Mouse (Mus musculus): ENCODE results near the gene Tbc1d2b.
A peak's percentile ranks its signal among the peaks of the same experiment; 100 is the strongest.

Gene Tbc1d2b

DNA sequence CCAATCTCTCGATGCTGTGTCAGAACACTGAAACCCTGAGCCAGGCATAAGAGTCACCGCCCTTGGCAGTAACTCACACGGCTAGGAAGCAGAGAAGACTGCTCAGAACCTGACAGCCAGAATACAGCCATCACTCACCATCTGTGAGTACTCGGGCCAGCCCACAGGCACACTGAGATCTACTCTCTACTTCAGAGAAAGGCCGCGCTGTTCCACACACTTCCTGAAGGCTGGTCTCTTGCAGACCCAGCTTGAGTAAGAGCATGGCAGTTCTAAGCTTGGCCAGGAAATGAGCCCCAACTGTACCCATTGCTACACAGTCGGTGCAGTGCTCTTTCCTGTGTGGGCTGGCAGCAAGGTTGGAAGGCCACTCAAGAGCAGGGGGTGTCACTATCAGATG lies 27.7 kb downstream of the Tbc1d2b start:
- no peak for DNase-seq (ENCODE audit: low spot score in 2 of 2)

DNA sequence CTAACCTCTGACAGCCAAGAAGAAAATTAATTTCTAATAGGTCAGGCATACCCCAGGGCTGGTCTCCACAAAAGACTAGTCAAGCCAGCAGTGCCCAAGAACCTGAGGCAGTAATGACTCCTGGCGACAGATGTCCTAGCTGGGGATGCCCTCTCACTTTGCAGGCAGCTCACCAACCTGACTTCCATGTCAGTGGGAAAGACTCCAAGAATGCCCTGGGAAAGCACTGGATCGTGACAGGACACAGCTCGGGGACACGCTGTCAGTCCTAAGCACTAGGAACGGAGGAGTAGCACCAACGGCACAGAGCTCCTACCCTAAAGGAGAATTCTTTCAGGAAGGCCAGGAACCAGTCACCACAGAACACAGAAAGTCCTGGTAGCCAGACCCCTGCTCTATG lies 28.3 kb downstream of the Tbc1d2b start:
- DNase-seq (ENCODE audit: low spot score in 2 of 2), result no peak

- no peak for DNase-seq (ENCODE audit: low spot score in 2 of 2)
Observed at GRCm38 (mm10) chr9:90241618-90242017, 29.0 kb downstream of the Tbc1d2b start.

DNA sequence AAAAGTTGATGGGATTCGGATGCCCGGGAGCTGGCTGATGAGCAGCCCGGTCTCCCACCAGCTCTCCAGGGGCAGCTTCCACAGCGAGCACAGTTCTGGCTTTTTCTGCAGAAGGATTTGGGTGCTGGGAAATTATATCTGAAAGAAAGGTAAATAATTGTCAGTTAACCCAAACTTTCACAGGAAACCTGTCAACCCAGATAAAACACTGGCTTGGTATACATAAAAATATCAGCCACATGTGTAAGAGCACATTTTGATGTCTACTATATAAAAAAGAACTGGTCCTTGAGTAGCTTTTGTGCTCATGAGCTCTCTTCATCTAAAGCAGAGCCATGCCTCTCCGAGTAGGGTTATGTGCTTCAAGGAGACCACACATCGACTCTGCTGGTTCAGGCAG lies 29.6 kb downstream of the Tbc1d2b start:
- no peak for DNase-seq (ENCODE audit: low spot score in 2 of 2)

- no peak for DNase-seq (ENCODE audit: low spot score in 2 of 2)
Observed at GRCm38 (mm10) chr9:90240560-90240959, 30.0 kb downstream of the Tbc1d2b start.

DNA sequence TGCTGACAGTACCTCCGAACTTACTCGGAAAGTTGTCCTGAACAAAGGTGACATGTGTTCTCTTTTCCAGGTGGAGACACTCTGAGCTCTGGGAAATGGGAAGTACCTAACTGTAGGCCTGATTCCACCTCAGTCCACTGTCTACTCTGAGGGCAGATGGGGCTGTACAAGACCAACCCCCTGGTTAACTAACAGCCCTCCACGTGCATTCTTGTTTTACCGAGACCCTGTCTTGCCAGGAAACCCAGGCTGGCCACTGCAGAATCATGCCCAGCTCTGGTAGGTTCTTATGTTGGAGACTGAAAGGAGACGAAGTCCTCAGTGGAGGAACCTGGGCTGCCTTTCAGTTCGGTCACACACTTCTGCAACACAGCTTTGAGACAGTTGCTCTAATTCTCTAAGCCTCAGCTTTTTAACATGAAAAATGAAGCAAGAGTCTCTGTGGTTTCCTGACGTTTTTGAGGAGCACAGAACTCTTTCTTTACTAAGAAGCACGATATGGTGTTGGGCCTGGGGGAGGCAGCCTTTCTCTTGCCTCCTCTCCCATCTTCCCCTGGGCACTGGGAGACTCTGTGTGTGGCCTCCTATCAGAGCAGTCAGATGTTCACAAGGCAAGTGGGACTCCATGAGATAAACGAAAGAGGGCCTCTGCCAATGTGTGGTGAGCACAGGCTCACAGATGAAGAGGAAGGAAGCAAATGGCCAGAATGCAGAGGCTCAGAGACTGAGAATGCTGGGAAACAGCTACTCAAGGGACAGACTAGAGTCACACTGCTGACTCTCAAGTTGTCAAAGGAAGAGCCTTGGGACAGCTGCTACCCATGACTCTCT lies 33.2 kb downstream of the Tbc1d2b start:
- no peak for DNase-seq (ENCODE audit: low spot score in 2 of 2)

- DNase-seq (ENCODE audit: low spot score in 2 of 2), result no peak
Observed at GRCm38 (mm10) chr9:90236817-90237216, 33.8 kb downstream of the Tbc1d2b start.

- DNase-seq (ENCODE audit: low spot score in 2 of 2), result no peak
Observed at GRCm38 (mm10) chr9:90235258-90235882, 35.2 kb downstream of the Tbc1d2b start.

DNA sequence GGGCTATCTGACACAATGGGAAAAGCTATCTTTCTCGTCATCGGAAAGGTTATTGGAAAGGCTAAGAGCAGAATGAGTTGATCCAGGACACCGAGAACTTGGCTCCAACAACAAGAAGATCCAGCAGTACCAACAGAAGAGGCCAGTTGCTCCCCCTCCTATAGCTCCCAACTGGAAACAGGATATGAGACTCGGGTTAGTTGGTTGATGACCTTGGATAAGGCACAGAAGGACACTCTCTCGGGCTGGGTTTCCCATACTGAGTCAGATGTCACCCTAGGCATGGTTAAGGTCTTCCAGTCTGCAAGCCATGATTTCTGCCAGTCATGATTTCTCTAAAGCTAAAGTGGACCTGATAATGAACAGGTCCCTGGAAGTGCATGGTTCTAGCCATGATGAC lies 35.8 kb downstream of the Tbc1d2b start:
- DNase-seq (ENCODE audit: low spot score in 2 of 2), result no peak

- no peak for DNase-seq (ENCODE audit: low spot score in 2 of 2)
Observed at GRCm38 (mm10) chr9:90233906-90234419, 36.6 kb downstream of the Tbc1d2b start.

DNA sequence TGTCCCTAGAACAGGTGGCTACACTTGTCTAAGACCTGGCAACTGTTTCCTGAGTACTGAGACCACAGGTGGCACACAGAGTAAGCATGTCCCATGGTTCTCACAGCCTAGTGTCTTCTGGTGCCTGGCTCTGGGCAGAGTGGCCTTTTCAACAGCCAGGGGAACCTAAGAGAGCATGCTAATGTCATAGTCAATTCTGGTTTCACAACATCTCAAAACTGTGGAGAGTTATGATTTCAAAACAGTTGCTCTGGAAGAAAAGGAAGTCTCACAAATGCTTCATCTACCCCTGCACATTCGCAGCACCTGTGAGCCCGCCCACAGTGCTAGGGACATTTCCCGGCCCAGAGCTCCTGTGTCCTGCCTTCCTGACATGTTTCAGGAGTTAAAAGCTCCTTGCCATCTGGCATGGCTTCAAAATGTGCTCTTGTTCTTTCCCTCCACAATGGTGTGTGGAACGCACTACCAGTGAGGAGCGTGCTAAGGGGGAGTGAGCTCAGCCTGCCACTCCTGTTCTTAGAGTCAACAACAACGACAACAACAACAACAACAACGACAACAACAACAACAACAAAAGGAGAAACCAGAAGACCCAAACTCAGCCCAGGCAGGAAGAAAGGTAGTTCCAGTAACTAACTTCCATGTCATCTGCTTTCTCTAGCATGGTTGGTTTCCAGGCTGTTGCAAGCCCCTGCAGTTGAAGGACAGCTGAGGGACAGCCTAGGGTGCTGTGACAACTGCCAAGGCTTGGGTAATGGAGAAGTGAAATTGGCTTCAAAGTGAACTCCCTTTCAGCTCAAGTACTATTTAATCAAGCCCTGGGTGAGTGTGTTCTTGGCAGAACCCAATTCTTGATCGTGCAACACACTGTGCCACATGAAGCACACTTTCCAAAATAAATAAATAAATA lies 37.6 kb downstream of the Tbc1d2b start:
- no peak for DNase-seq (ENCODE audit: low spot score in 2 of 2)

DNA sequence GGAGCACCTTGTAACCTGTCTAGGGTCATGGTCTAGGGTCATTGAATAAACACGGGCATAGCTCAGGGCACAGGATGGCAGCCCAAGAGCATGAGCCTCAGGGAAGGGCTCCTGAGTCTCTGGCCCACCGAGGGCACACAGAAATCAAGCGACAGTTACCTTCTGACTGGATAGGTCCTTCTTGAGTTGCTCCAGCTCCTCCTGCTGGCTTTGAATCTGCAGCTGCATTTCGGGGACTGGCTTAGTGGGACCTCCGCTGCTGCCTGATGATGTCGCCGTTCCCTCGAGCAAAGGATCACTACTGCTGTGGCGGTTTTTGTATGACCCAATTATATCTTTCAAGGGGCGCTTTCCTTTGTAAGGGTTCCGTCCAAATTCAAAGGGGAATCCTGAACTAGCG lies 43.4 kb downstream of the Tbc1d2b start:
- peak in 1 of 2 experiments; percentile 23 for DNase-seq (ENCODE audit: low spot score in 2 of 2)

GRCm38 (mm10) chr9:90226742-90227096 lies 43.9 kb downstream of the Tbc1d2b start:
- DNase-seq (ENCODE audit: low spot score in 2 of 2), result peak in 1 of 2 experiments; percentile 45

DNA sequence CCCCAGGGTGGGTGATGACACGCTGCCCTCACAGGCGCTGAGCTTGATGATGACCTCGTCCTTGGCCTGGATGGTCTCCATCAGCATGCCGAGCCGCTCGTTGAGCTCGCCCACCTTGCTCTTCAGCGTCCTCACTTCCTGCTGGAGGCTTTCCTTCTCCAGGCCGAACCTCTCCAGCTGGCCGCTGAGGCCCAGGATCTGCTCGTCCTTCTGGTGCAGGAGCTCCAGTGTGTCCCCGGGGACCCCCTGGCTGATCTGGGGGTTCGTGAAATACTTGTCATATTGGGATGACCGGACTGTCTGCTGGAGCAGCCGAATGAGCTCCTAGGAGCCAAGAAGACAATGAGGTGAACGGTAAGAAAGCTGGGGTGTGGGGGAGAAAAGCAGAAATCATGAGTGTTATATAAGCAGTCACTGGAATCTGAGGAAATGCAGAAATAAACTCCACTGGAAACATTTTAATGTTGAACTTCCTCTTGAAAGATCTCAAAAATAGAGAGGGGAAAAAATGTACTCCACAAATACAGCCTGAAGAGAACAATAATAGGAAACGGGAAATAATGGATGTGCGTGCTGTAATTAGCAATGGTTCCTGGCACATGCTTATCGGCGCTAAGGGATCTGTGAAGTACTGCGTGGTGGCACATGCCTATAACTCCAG lies 44.4 kb downstream of the Tbc1d2b start:
- peak; percentile 25 to 53 for DNase-seq (ENCODE audit: low spot score in 2 of 2)

DNA sequence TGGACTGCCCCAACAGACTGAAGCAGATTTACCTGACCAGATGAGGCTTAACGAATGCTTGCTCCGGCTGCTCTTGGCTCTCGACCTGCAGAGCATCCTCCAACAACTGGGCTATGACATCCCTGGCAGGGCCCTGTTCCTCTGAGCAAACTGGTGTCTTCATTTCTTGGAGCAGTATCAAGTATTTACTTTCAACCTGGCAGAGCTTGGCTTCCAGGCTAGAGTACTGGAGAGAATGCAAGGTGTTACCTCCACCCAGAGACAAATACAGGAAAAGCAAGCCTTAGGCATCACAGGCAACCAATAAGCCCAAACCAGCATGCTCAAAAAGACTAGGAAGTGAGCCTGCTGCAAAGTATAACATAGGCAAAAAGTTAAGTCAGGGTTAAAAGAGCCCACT lies 48.3 kb downstream of the Tbc1d2b start:
- no peak for DNase-seq (ENCODE audit: low spot score in 2 of 2)

DNA sequence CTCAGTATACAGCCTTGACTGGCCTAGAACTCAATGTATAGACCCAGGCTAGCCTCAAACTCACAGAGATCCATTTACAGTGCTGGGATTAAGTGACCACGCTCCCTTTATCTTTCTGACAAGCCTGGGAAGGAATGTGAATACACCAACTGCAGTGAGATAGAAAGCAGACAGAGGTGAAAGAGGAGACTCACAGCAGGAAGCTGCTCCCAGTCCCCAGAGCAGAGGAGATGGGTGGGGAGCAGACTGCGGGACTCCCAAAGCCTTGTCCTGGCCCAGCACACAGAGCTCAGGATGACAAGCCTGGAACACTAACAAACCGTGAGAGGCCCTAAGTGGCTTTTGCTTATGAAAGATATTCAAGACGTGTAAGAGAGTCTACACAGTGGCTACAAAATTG lies 53.1 kb downstream of the Tbc1d2b start:
- no peak for DNase-seq (ENCODE audit: low spot score in 2 of 2)

GRCm38 (mm10) chr9:90216259-90217001 lies 54.2 kb downstream of the Tbc1d2b start:
- no peak for DNase-seq (ENCODE audit: low spot score in 2 of 2)

GRCm38 (mm10) chr9:90213127-90213526 lies 57.5 kb downstream of the Tbc1d2b start:
- DNase-seq (ENCODE audit: low spot score in 2 of 2), result no peak

DNA sequence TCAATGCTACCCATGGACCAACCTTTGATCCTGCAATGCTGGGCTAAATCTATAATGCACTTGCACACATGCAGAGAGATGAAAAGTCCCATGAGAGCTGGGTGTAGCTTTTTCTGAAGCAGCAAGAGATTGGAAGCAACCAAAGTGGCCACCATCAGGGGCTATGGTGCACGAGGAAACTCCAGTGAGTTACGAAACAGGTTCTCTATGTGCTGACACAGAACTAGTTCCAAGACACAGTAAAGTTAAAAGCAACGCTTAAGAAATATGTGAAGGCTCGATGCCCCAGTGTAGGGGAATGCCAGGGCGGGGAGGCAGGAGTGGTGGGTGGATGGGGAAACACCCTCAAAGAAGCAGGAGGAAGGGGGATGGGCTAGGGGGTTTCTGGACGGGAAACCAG lies 61.9 kb downstream of the Tbc1d2b start:
- no peak for DNase-seq (ENCODE audit: low spot score in 2 of 2)

- DNase-seq (ENCODE audit: low spot score in 2 of 2), result no peak
Observed at GRCm38 (mm10) chr9:90207808-90208207, 62.8 kb downstream of the Tbc1d2b start.

DNA sequence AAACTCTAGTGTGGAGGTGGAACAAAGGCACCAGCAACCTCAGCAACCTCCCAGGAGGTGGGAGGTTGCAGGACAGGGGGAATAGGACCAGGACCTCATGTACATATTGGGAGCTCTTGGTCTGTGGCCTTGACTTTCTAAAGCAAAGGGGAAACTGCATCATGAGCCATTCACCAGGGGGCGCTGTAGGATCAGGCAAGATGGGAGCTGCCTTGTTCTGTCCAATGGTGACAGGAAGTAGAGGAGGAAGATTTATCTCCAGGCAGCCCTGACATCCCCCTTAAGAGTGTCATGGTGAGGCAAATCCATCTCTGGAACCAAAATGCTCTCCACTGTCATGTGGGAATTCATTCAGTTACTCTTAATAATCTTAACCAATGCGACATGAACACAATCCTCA lies 64.1 kb downstream of the Tbc1d2b start:
- peak; percentile 84 to 91 for DNase-seq (ENCODE audit: low spot score in 2 of 2)

All from right cerebral cortex, adult 2 months (tissue).